12 mouse cellular contexts compared by ENCODE assay signal in genomic region chr8:45362323-45362722, GRCm38 (mm10). TPM values are rescaled to one million over a fixed set of nuclear protein-coding genes. Genes with fewer than 3 reads are reported as not detected.
DNase-seq lines count a peak whose midpoint lies in the region; ATAC-seq and TF ChIP-seq lines count a peak whose summit lies in the region.
"Had no signal": no experiment of that assay in that cellular context is flagged by ENCODE, and none has a peak within 500 bp of the region (broad histone marks: within the 10 kb centered on the region; RNA-seq: fewer than 3 reads in every experiment).

No protein-coding gene starts in this region.

- ATAC-seq in kidney, embryonic 14.5 days (ENCODE audit: low FRiP score, low TSS enrichment): no peak
- ATAC-seq in stomach, postnatal 0 days (ENCODE audit: low FRiP score, low TSS enrichment): no peak

- H3K27me3 ChIP-seq in kidney, embryonic 14.5 days (ENCODE audit: control insufficient read depth, insufficient read depth, low read length): no peaks in the 10 kb centered on the region
- no peaks in the 10 kb centered on the region for H3K27me3 ChIP-seq in stomach, postnatal 0 days (ENCODE audit: control insufficient read depth, insufficient read depth, low read length)
- H3K27me3 ChIP-seq: stomach, embryonic 15.5 days had no signal

- peak; percentile 9 for DNase-seq in adrenal gland, adult 2 months
- DNase-seq in adrenal gland, adult 8-10 months: no peak
- peak; percentile 38 for DNase-seq in kidney, adult 18-20 months
- peak; percentile 31 to 58 for DNase-seq in right cerebral cortex, adult 2 months (ENCODE audit: low spot score in 2 of 2)
- no peak for DNase-seq in right cerebral cortex, postnatal 36 days (ENCODE audit: low spot score in 2 of 2)
- DNase-seq in stomach, postnatal 0 days (ENCODE audit: low spot score): peak; percentile 40
- DNase-seq in thymus, postnatal 25 days: no peak
- DNase-seq: liver, embryonic 13.5 days had no signal

- WGBS in kidney, embryonic 14.5 days: 75% methylated on average over 6 of the region's 6 CpGs
- 71% methylated on average over 6 of the region's 6 CpGs for WGBS in stomach, postnatal 0 days

- no peak overlapping the region for H3K9ac ChIP-seq in kidney, embryonic 14.5 days (ENCODE audit: low read depth, low read length)
- H3K9ac ChIP-seq in stomach, postnatal 0 days (ENCODE audit: low read length): no peak overlapping the region
- H3K9ac ChIP-seq: liver, embryonic 13.5 days; stomach, embryonic 15.5 days had no signal

- no peak overlapping the region for H3K27ac ChIP-seq in kidney, embryonic 14.5 days (ENCODE audit: low read depth, low read length)
- no peak overlapping the region for H3K27ac ChIP-seq in stomach, postnatal 0 days (replicated peaks)
- H3K27ac ChIP-seq: liver, embryonic 13.5 days; stomach, embryonic 15.5 days had no signal

- no peak for TF ChIP-seq EP300 in stomach, postnatal 0 days (optimal IDR thresholded peaks at IDR 0.05)

- H3K4me2 ChIP-seq in kidney, embryonic 14.5 days (replicated peaks; ENCODE audit: low read depth, low read length): no peak overlapping the region
- H3K4me2 ChIP-seq in stomach, postnatal 0 days (replicated peaks; ENCODE audit: low read depth): no peak overlapping the region
- H3K4me2 ChIP-seq: liver, embryonic 13.5 days; stomach, embryonic 15.5 days had no signal

- H3K4me3 ChIP-seq in kidney, embryonic 14.5 days (ENCODE audit: low read length): no peak overlapping the region
- no peak overlapping the region for H3K4me3 ChIP-seq in stomach, postnatal 0 days (ENCODE audit: low read depth, low read length)
- H3K4me3 ChIP-seq: liver, embryonic 13.5 days; stomach, embryonic 15.5 days had no signal

- H3K36me3 ChIP-seq in kidney, embryonic 14.5 days (ENCODE audit: control insufficient read depth, insufficient read depth, low read length): no peaks in the 10 kb centered on the region
- H3K36me3 ChIP-seq in stomach, postnatal 0 days (ENCODE audit: control insufficient read depth, insufficient read depth, low read length): no peaks in the 10 kb centered on the region
- H3K36me3 ChIP-seq: liver, embryonic 13.5 days; stomach, embryonic 15.5 days had no signal

- H3K9me3 ChIP-seq in kidney, embryonic 14.5 days (ENCODE audit: control insufficient read depth, low read length): no peaks in the 10 kb centered on the region
- H3K9me3 ChIP-seq in stomach, postnatal 0 days (ENCODE audit: control insufficient read depth, low read length): no peaks in the 10 kb centered on the region
- H3K9me3 ChIP-seq: liver, embryonic 13.5 days; stomach, embryonic 15.5 days had no signal

- TF ChIP-seq CTCF in stomach, postnatal 0 days (IDR thresholded peaks at IDR 0.05; ENCODE audit: low read depth): peak; percentile 72

- H3K4me1 ChIP-seq in kidney, embryonic 14.5 days (ENCODE audit: control insufficient read depth, insufficient read depth, low read length): 0 out of 2 replicates have a peak, but pooled peaks cover 2% of the 10 kb centered on the region
- no peaks in the 10 kb centered on the region for H3K4me1 ChIP-seq in stomach, postnatal 0 days (replicated peaks; ENCODE audit: control insufficient read depth, insufficient read depth)
- H3K4me1 ChIP-seq: liver, embryonic 13.5 days; stomach, embryonic 15.5 days had no signal

RNA-seq across cellular contexts. Expression of gene Fam149a, which starts 19.8 kb away (rescaled TPM):
- 10 to 100 TPM in 1 of 2 experiments, 1 to 10 TPM in 1; 8.6 to 12.8 TPM for total RNA-seq in adrenal gland, adult 2 months (2021)
- 5.3 TPM in 2 replicates for polyA plus RNA-seq in adrenal gland, adult 2 months (2012; rRNA removed)
- 10 to 100 TPM; 11.4 to 13.9 (median 12.5) TPM for total RNA-seq in adrenal gland, adult 8-10 months (2022)
- polyA plus RNA-seq in kidney, embryonic 14.5 days (2014; fragmentation: Nextera tagmentation; extraction: Ambion mirVana): 47.5 and 62.8 TPM in 2 replicates
- polyA plus RNA-seq in stomach, postnatal 0 days (2015; fragmentation: Nextera tagmentation; extraction: Ambion mirVana): 15.9 and 17.9 TPM in 2 replicates

RNA-seq across cellular contexts. Expression of gene Cyp4v3, which starts 29.3 kb away (rescaled TPM):
- 10 to 100 TPM; 21.2 to 26.3 TPM for total RNA-seq in adrenal gland, adult 2 months (2021)
- polyA plus RNA-seq in adrenal gland, adult 2 months (2012; rRNA removed): 3.3 and 4.0 TPM in 2 replicates
- 10 to 100 TPM; 24.4 to 34.4 (median 27.8) TPM for total RNA-seq in adrenal gland, adult 8-10 months (2022)
- 0.83 and 1.2 TPM in 2 replicates for polyA plus RNA-seq in kidney, embryonic 14.5 days (2014; fragmentation: Nextera tagmentation; extraction: Ambion mirVana)
- polyA plus RNA-seq in stomach, postnatal 0 days (2015; fragmentation: Nextera tagmentation; extraction: Ambion mirVana): 5.1 and 6.3 TPM in 2 replicates

RNA-seq across cellular contexts. Expression of gene Tlr3, which starts 48.6 kb away (rescaled TPM):
- 1 to 10 TPM; 5.9 to 6.9 TPM for total RNA-seq in adrenal gland, adult 2 months (2021)
- 6.2 and 8.9 TPM in 2 replicates for polyA plus RNA-seq in adrenal gland, adult 2 months (2012; rRNA removed)
- total RNA-seq in adrenal gland, adult 8-10 months (2022): 10 to 100 TPM in 2 of 4 experiments, 1 to 10 TPM in 2; 4.5 to 11.1 (median 9.4) TPM
- 2.1 and 3.8 TPM in 2 replicates for polyA plus RNA-seq in kidney, embryonic 14.5 days (2014; fragmentation: Nextera tagmentation; extraction: Ambion mirVana)
- 2.9 and 3.2 TPM in 2 replicates for polyA plus RNA-seq in stomach, postnatal 0 days (2015; fragmentation: Nextera tagmentation; extraction: Ambion mirVana)

RNA-seq across cellular contexts. Expression of gene Gm45753, which starts 54.1 kb away (rescaled TPM):
- under 1 TPM in 1 of 2 experiments, not detected in 1; 0.29 TPM for total RNA-seq in adrenal gland, adult 2 months (2021)
- not detected in 2 replicates for polyA plus RNA-seq in adrenal gland, adult 2 months (2012; rRNA removed)
- under 1 TPM in 1 of 4 experiments, not detected in 3; 0.10 TPM for total RNA-seq in adrenal gland, adult 8-10 months (2022)
- 0.10 TPM in 1 of 2 replicates, not detected in the other for polyA plus RNA-seq in kidney, embryonic 14.5 days (2014; fragmentation: Nextera tagmentation; extraction: Ambion mirVana)
- polyA plus RNA-seq in stomach, postnatal 0 days (2015; fragmentation: Nextera tagmentation; extraction: Ambion mirVana): 0.06 and 0.08 TPM in 2 replicates
- total RNA-seq: heart, postnatal 10 days had no signal
- polyA plus RNA-seq: neural tube, embryonic 11.5 days had no signal

Comparison
In these comparisons a context has a peak if more than half of its experiments do, and no peak if none do; other contexts are left out.
1. DNase-seq: peak in adrenal gland, adult 2 months (single experiment), kidney, adult 18-20 months (single experiment), right cerebral cortex, adult 2 months (2 of 2) and stomach, postnatal 0 days (single experiment); none in adrenal gland, adult 8-10 months (single experiment), right cerebral cortex, postnatal 36 days (0 of 2) and thymus, postnatal 25 days (single experiment).